ENCODE assay signal across 16 mouse cellular contexts in the genomic region with DNA sequence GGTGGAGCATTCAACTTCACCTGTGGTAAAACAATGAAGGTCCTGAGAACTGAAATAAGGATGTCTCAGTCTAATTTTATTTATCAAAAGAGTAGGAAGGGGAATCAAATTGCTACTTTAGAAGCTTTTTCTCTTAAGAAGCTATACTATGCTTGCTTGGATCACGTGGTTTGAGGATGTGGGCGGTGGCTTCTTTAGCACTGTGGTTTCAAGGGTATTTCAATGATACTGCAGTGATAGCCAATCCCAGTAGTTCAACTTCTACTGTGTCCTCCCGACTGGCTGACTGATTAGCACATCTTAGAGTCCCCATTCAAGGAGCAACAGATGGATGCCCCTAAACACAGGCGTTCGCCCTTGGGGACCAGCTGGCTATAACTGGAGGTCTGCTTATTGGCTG.
"Had no signal": no experiment of that assay in that cellular context is flagged by ENCODE, and none has a peak within 500 bp of the region (broad histone marks: within the 10 kb centered on the region; RNA-seq: fewer than 3 reads in every experiment).

No protein-coding gene starts in this region.

- ATAC-seq: liver, postnatal 0 days; midbrain, embryonic 15.5 days had no signal

- H3K4me2 ChIP-seq: limb, embryonic 12.5 days; liver, embryonic 13.5 days; lung, embryonic 15.5 days; midbrain, embryonic 11.5 days; midbrain, embryonic 15.5 days; stomach, embryonic 15.5 days had no signal

- H3K27ac ChIP-seq: layer of hippocampus, adult 2 months; limb, embryonic 12.5 days; liver, embryonic 13.5 days; lung, embryonic 15.5 days; macrophage; midbrain, embryonic 15.5 days; stomach, embryonic 15.5 days had no signal

- H3K4me1 ChIP-seq: limb, embryonic 12.5 days; liver, embryonic 13.5 days; lung, embryonic 15.5 days; megakaryocyte, embryonic 14.5 days; midbrain, embryonic 15.5 days; stomach, embryonic 15.5 days had no signal

- DNase-seq: kidney, adult 18-20 months; kidney, postnatal 10 days; kidney, postnatal 4 days; liver; liver, embryonic 13.5 days; liver, postnatal 0 days; lung, postnatal 14 days; right cerebral cortex, postnatal 14 days had no signal

- H3K9me3 ChIP-seq: limb, embryonic 12.5 days; liver, embryonic 13.5 days; lung, embryonic 15.5 days; midbrain, embryonic 15.5 days; stomach, embryonic 15.5 days had no signal

- H3K9ac ChIP-seq: limb, embryonic 12.5 days; liver, embryonic 13.5 days; liver, postnatal 0 days; lung, embryonic 15.5 days; midbrain, embryonic 15.5 days; stomach, embryonic 15.5 days had no signal

- H3K27me3 ChIP-seq: limb, embryonic 12.5 days; liver, embryonic 13.5 days; lung, embryonic 15.5 days; megakaryocyte, embryonic 14.5 days; midbrain, embryonic 15.5 days; stomach, embryonic 15.5 days had no signal

- H3K36me3 ChIP-seq: limb, embryonic 12.5 days; liver, embryonic 13.5 days; lung, embryonic 15.5 days; midbrain, embryonic 15.5 days; stomach, embryonic 15.5 days had no signal

- H3K4me3 ChIP-seq: layer of hippocampus, adult 2 months; limb, embryonic 12.5 days; liver, embryonic 13.5 days; lung, embryonic 15.5 days; midbrain, embryonic 15.5 days; stomach, embryonic 15.5 days had no signal
